Mouse (Mus musculus) naive thymus-derived CD4-positive, alpha-beta T cell, adult 2 months (primary cell): ENCODE results near the gene Olfr651.
"Not testable (repeated sequence)": the region's sequence is repeated elsewhere in the genome, so short reads cannot be mapped to it uniquely, and the experiment has no call there.

Experiments
- DNase-seq: peaks from one replicate; pipeline ENCODE4 v3.0.0-alpha.2; 2011; ENCODE audit warnings: low read depth

The Olfr651 gene

DNA sequence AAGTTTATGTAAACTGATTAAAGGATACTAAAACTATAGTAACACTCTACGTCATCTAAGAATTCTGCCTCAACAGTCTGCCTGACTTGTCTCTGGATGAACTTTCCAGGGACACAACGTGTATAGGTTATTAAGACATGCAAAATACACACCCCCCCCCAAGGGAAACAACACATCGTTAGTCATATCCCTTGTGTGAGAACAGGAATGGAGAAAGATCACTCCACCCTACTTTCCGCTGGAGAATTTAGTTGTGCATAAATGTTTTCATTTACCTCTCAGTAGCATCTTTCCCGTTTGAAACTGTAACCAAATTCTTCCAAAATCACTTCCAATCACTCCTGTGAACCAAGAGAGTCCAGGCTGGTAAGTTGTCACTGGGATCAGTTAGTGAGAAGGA, at the start of gene Olfr651:
Gene Olfr651 (plus strand): TSS at position 301 of the 400 bp plus-strand sequence.
- DNase-seq, result no peak

DNA sequence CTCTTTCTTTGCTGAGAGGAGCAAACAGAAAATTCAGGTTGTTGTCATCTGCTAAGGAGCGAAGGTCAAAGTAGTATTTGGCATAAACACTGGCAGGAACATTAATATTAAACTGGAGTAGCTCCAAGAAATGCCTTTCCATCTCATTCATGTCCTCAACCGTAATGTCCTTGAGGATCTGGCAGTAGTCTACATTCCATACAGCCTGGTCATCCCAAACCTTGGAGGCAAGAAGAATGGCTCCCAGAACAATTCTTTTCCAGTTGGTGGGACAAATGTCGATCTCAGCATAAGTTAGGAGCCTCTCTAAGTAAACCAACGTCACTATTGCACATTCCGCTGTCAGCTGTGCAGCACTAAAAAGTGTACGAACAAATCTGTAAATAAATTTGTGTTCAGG, 48.7 kb upstream of the Olfr651 start:
- not testable (repeated sequence) for DNase-seq

DNA sequence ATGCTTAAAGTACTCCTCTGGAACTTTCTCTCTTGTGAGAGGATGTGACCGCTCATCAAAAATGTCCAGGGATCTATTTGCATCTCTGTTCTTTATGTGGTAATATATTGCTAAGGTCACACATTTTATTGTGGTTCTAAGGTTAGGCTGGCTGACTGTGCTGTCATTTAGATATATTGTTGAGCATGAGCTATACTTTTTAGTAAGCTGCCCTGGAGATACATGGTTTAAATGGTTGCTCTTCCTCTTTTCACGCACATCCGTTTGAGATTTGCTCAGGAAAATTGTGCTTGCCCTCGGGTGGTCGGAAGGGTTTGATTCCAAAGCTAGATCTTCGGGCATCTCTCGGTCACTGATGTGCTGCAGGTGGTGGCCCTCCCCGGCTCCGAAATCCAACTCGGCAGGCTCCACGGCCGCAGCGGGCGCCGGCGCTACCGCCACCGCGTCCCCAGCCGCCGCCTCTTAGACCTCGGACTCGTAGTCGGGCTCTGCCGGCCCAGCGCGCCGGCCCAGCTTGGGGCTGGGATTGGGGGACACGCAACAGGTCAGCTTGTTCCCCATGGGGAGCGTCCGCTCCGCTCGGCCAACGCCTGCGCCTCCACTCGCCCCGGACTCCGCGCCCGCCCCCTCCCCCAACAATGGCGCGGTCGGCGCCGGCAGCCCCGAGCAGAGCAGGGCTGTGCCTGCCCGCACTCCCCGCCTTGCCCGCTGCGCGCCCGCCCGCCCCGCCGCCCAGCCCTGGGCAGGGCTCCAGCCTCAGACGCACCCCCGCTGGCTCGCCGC, 48.2 kb upstream of the Olfr651 start:
- DNase-seq, result peak; percentile 20

DNA sequence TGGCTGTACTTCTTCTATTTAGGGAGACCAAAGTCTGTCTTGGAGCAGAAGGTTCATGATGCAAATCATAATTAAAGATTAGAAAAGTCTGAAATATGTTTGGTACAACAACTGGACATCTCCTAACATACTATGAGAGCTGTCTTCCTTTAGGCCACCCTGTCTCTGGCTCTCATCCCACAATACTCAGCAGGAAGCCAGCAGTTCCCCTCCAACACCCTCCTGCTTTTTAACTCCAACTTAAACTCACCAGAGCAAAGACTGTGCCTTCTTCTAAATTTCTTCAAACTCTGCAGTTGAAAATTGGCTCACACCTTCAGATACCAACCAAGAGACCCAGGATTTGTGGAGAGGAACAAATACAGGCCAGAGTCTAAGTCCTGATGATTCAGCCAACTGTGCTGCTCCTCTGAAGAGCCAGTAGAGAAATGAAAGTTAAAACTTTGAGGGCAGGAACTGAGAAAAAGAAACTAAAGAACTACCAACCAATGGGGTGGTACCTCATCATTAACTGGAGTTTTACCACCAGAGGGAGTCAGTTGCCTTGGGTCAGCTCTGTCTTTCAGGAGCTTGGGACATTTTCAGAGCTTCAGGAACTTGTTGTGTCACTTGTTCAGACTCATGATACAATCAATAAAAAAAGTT, 42.4 kb upstream of the Olfr651 start, which contains the start of gene Trim30d:
Gene Trim30d (minus strand): TSS at position 429 of the 645 bp plus-strand sequence.
- peak; percentile 65 for DNase-seq

DNA sequence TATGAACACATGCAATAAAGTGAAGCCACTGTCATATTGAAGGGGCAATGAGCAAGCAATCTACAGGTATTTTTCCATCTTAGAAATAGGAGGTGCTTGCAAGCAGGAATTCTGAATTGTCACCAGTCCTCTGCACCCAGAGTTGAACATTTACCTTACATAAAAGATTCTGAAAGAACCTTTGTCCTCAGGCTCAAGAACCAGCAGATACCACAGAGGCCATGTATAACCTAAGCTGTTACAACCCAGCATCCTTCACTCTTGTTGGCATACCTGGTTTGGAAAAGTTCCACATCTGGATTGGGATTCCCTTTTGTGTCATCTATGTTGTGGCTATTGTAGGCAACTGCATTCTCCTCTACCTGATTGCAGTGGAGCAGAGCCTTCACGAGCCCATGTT, 2.8 kb downstream of the Olfr651 start:
- DNase-seq, result no peak

DNA sequence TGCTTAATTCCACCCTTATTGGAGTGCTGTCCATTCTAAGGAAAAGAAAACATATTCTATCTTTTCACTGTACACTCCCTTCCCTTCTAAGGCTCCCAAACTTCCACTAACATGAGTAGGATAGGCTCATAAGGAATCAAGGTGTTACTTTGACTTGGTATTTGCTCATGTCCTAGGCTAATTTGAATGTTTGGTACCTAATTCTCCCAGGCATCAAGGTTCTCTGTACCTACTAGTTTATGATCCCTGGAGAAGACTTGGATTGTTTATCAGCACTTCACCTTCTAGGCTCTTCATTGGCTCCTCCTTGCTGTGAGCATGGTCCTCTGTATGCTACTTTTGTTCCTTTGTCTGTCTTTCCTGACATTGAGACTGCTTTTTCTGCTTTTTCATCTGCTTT, 10.7 kb downstream of the Olfr651 start, which contains the start of gene Olfr652:
Gene Olfr652 (plus strand): TSS at position 301 of the 400 bp plus-strand sequence.
- DNase-seq, result no peak

DNA sequence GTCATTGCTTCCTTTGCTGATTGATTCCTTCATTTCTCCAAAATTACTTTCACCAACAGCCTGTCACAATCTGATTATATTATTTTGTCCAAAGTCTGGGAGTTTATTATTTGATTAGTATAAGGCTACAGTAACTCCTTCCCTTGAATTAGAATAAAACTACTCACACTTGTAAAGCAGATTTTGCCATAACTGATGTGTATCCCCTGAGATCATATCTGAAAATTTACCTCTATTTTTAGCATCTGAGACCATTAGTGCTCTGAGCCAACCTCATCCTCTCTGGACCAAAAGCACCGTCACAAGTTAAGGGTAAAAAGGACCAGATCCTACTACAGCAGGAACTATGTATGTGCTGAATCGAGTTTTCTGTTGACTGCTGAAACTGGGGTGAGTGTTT, 27.1 kb downstream of the Olfr651 start, which contains the start of gene Olfr653:
Gene Olfr653 (plus strand): TSS at position 301 of the 400 bp plus-strand sequence.
- no peak for DNase-seq

DNA sequence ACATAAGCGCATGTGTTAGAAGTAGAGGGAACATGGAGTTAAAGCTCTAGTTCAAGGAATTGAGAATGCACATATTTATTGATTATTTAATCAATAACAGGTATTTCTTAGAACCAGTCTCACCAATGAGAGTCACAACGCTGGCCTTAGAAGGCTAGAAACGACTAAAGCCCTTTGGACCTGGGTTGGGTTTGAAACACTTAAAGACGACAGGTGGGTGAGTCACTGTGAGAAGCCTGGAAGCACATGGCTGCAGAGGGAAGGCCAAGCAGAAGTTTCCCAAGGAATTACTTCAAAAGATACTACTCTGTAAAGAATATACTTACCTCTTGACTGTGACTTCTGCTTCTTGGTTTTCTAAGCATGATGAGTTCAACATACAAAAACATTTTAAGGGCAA, 30.9 kb downstream of the Olfr651 start:
- DNase-seq, result no peak

DNA sequence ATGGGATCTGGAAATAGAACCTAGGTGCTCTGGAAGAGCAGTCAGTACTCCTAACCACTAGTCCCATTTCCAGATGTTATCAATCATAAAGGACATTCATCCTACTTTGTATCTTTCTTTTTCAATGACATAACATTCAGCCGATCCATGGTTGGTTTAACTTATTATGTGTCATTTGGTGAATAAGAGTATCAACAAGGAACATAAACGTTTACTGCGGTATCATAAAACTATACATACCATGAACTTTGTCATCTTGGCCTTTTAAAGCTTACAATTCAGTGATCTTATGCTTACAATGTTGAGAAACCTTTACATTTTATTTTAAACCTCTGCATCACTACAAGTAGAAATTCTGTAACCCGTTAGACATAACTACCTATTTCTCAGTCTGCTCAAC, 31.5 kb downstream of the Olfr651 start:
- DNase-seq, result no peak

DNA sequence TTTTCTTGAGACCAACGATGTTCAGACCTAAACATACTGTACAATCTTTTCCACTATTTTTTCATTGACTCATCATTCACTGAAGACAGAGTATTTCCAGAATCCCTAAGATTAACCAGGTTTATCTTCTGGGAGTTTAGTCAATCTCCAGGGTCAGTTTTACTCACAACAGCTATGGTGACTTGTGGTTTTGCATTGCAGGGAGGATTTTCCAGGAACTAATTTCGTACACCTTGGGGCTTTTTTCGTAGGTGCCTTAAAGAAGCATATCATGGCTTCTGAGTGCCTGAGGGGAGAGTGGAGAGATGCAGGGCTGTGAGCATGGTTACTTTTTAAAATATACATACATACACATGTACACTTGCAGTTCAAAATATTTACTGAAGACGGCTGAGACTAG, 36.8 kb downstream of the Olfr651 start, which contains the start of gene Olfr654:
Gene Olfr654 (plus strand): TSS at position 301 of the 400 bp plus-strand sequence.
- DNase-seq, result no peak

DNA sequence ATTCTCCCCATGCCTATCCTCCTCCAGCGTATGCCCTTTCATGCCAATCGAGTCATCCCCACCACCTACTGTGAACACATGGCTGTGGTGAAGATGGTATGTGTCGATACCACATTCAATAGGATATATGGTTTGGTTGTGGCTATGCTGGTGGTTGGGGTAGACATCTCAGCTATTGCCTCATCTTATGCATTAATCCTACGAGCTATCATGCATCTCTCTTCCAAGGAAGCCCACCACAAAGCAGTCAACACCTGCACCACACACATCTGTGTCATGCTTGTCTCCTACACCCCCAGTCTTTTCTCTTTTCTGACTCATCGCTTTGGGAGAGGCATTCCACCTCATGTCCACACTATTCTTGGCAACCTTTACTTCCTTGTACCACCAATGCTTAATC, 38.3 kb downstream of the Olfr651 start:
- DNase-seq, result no peak

DNA sequence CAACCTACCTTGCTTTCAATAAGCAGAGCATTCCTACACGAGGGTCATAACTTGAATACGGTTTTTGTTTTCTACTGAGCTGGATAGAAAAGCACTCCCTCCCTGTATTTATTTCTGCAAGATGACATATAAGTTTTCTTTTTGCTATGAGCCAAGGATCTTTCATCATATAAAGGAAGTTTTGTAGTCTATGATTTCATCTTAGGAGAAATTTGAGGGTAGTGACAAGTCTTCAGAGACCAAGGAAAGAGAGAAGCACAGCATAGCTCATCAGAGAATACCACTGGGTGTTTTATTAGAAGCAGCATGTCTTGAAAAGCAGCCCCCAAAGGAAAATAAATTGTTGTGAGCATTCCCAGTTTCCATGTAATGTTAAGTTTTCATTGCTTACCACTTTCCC, 51.7 kb downstream of the Olfr651 start, which contains the start of gene Olfr655:
Gene Olfr655 (minus strand): TSS at position 101 of the 400 bp plus-strand sequence.
- no peak for DNase-seq

DNA sequence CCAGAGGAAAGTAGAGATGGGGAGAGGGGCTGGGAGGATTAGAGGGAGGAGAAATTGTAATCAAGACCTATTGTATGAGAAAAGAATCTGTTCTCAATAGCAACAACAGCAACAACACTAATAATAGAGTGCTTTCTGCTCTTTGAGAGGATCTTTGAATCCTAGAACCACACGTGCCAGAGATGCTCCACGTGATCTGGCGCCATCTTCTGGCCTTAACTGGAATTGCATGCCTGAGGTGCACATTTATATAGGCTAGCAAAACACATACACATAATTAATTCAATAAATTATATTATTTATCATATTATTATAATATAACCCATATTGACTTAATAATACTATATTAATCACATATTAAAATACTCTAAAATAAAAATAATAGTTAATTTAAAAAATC, 53.2 kb downstream of the Olfr651 start:
- peak; percentile 81 for DNase-seq
